ENCODE assay signal across 18 mouse cellular contexts in the genomic region with DNA sequence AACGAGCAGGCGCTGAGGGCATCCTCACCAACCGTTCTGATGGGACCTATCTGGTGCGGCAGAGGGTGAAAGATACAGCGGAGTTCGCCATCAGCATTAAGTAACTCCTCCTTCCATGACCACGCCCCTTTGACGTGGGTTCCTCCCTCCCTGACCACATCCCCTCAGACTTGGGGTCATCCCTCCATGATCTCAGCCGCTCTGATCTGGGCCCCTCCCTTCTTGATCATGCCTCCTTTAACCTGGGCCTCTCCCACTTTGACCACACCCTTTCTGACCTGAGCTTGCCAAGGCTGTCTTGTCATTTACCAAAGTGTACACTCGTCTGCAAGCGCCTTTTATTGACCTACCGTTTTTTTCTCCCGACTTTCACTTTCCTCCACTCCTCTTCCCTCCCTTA. TPM values are rescaled to one million over a fixed set of nuclear protein-coding genes. Genes with fewer than 3 reads are reported as not detected.
DNase-seq lines count a peak whose midpoint lies in the region; ATAC-seq lines count a peak whose summit lies in the region.
"Had no signal": no experiment of that assay in that cellular context is flagged by ENCODE, and none has a peak within 500 bp of the region (broad histone marks: within the 10 kb centered on the region; RNA-seq: fewer than 3 reads in every experiment).

No protein-coding gene starts in this region.

- 32% methylated on average over 13 of the region's 13 CpGs for WGBS in stomach, embryonic 15.5 days

- H3K4me2 ChIP-seq in stomach, embryonic 15.5 days, result 0 out of 2 replicates have a peak overlapping the region, but pooled peaks have one; percentile 19
- H3K4me2 ChIP-seq: embryonic facial prominence, embryonic 13.5 days; limb, embryonic 12.5 days had no signal

- H3K9me3 ChIP-seq in stomach, embryonic 15.5 days, result no peaks in the 10 kb centered on the region
- H3K9me3 ChIP-seq: embryonic facial prominence, embryonic 13.5 days; forebrain, embryonic 10.5 days; heart, embryonic 10.5 days; limb, embryonic 12.5 days had no signal

- no peak overlapping the region for H3K9ac ChIP-seq in stomach, embryonic 15.5 days
- H3K9ac ChIP-seq: embryonic facial prominence, embryonic 13.5 days; limb, embryonic 12.5 days had no signal

- H3K4me1 ChIP-seq in stomach, embryonic 15.5 days, result no peaks in the 10 kb centered on the region
- H3K4me1 ChIP-seq: embryonic facial prominence, embryonic 13.5 days; forebrain, embryonic 10.5 days; heart, embryonic 10.5 days; limb, embryonic 12.5 days had no signal

- peak; percentile 8 to 16 for DNase-seq in lung, adult 18-20 months
- no peak for DNase-seq in lung, postnatal 25 days (ENCODE audit: low spot score)
- DNase-seq in ES-CJ7 (ENCODE audit: low read depth, low spot score), result peak; percentile 81
- DNase-seq in ovary, postnatal 36 days (ENCODE audit: low spot score), result no peak
- DNase-seq in cerebellum, adult 11-12 months, result no peak
- DNase-seq: adrenal gland, postnatal 14 days; cerebellum, adult 9-11 months; heart, postnatal 36 days; kidney, adult 18-20 months; midbrain, embryonic 14.5 days; thymus, adult 2 months had no signal

- no peaks in the 10 kb centered on the region for H3K27me3 ChIP-seq in stomach, embryonic 15.5 days (replicated peaks)
- H3K27me3 ChIP-seq: CH12.LX; embryonic facial prominence, embryonic 13.5 days; limb, embryonic 12.5 days had no signal

- H3K27ac ChIP-seq in stomach, embryonic 15.5 days, result no peak overlapping the region
- H3K27ac ChIP-seq: embryonic facial prominence, embryonic 13.5 days; forebrain, embryonic 10.5 days; heart, embryonic 10.5 days; limb, embryonic 12.5 days had no signal

- no peak overlapping the region for H3K4me3 ChIP-seq in stomach, embryonic 15.5 days (replicated peaks)
- H3K4me3 ChIP-seq: embryonic facial prominence, embryonic 13.5 days; forebrain, embryonic 10.5 days; heart, embryonic 10.5 days; limb, embryonic 12.5 days had no signal

- H3K36me3 ChIP-seq in stomach, embryonic 15.5 days, result no peaks in the 10 kb centered on the region
- H3K36me3 ChIP-seq: embryonic facial prominence, embryonic 13.5 days; forebrain, embryonic 10.5 days; heart, embryonic 10.5 days; limb, embryonic 12.5 days had no signal

- peak; percentile 74 for ATAC-seq in granulocyte monocyte progenitor cell, adult 5-6 weeks (replicated peaks; ENCODE audit: poor library complexity, severe bottlenecking)
- ATAC-seq in stomach, embryonic 15.5 days (ENCODE audit: insufficient read depth, low FRiP score, low read depth), result no peak

RNA-seq across cellular contexts. Expression of a gene that starts 32.9 kb away (rescaled TPM):
- total RNA-seq in granulocyte monocyte progenitor cell, adult 5-6 weeks (2014; fragmentation: Nextera tagmentation), result 139 and 141 TPM in 2 replicates
- 284 and 301 TPM in 2 replicates for total RNA-seq in granulocyte monocyte progenitor cell, adult 5-6 weeks (2017)
- polyA plus RNA-seq in stomach, embryonic 15.5 days (2015; fragmentation: Nextera tagmentation; extraction: Ambion mirVana), result 4.1 and 4.4 TPM in 2 replicates

RNA-seq across cellular contexts. Expression of a gene that starts 46.7 kb away (rescaled TPM):
- 6.5 and 10.5 TPM in 2 replicates for total RNA-seq in granulocyte monocyte progenitor cell, adult 5-6 weeks (2014; fragmentation: Nextera tagmentation)
- total RNA-seq in granulocyte monocyte progenitor cell, adult 5-6 weeks (2017), result 11.5 and 15.5 TPM in 2 replicates
- 7.2 and 7.7 TPM in 2 replicates for polyA plus RNA-seq in stomach, embryonic 15.5 days (2015; fragmentation: Nextera tagmentation; extraction: Ambion mirVana)

Comparison
In these comparisons a context has a peak if more than half of its experiments do, and no peak if none do; other contexts are left out.
1. DNase-seq: peak in lung, adult 18-20 months (2 of 2) and ES-CJ7 (single experiment); none in lung, postnatal 25 days (single experiment), ovary, postnatal 36 days (single experiment) and cerebellum, adult 11-12 months (single experiment).